Mouse (Mus musculus): ENCODE measurements around the gene Cracr2b. TPM values are rescaled to one million over a fixed set of nuclear protein-coding genes. Genes with fewer than 3 reads are reported as not detected.

The Cracr2b gene
- polyA plus RNA-seq, 1 experiment: 57.1 TPM

GRCm38 (mm10) chr7:141447110-141447991 lies 13.5 kb upstream of the Cracr2b start, which contains the start of gene Rplp2:
TSS of gene Rplp2 (plus strand) at chr7:141447370.
- TF ChIP-seq POLR2A (IDR thresholded peaks at IDR 0.05; ENCODE audit: low read depth, low read length) (peak; percentile 88), CTCF (IDR thresholded peaks at IDR 0.05; ENCODE audit: extremely low read depth, insufficient read length, insufficient replicate concordance, low read depth, low read length) (no peak)
- Histone ChIP-seq H3K4me3 (ENCODE audit: low read depth, low read length) (peak within 1 kb of the TSS; percentile 78), H3K27me3 (ENCODE audit: control insufficient read depth, insufficient read depth, low read length) (no peaks in the 10 kb centered on the region), H3K4me1 (ENCODE audit: control insufficient read depth, insufficient read depth, insufficient read length, low read length) (peaks cover 12% of the 10 kb centered on the region), H3K27ac (ENCODE audit: insufficient read depth, low read depth, low read length) (peak within 1 kb of the TSS; percentile 91), H3K36me3 (ENCODE audit: control insufficient read depth, insufficient read depth, low read length) (peaks cover 25% of the 10 kb centered on the region)
- under 1% methylated on average over 63 of the region's 63 CpGs for WGBS

- Histone ChIP-seq H3K4me1 (ENCODE audit: control insufficient read depth, insufficient read depth, insufficient read length, low read length) (peaks cover 16% of the 10 kb centered on the region), H3K36me3 (ENCODE audit: control insufficient read depth, insufficient read depth, low read length) (peaks cover 25% of the 10 kb centered on the region), H3K27ac (ENCODE audit: insufficient read depth, low read depth, low read length) (no peak overlapping the region), H3K4me3 (ENCODE audit: low read depth, low read length) (no peak overlapping the region), H3K27me3 (ENCODE audit: control insufficient read depth, insufficient read depth, low read length) (no peaks in the 10 kb centered on the region)
- no peak for TF ChIP-seq POLR2A (IDR thresholded peaks at IDR 0.05; ENCODE audit: low read depth, low read length)
- TF ChIP-seq CTCF (IDR thresholded peaks at IDR 0.05; ENCODE audit: extremely low read depth, insufficient read length, insufficient replicate concordance, low read depth, low read length): no peak
Observed at GRCm38 (mm10) chr7:141451928-141452327, 9.0 kb upstream of the Cracr2b start.

- Histone ChIP-seq H3K4me1 (ENCODE audit: control insufficient read depth, insufficient read depth, insufficient read length, low read length) (peaks cover 26% of the 10 kb centered on the region), H3K36me3 (ENCODE audit: control insufficient read depth, insufficient read depth, low read length) (peaks cover 38% of the 10 kb centered on the region), H3K27ac (ENCODE audit: insufficient read depth, low read depth, low read length) (no peak overlapping the region), H3K4me3 (ENCODE audit: low read depth, low read length) (no peak overlapping the region), H3K27me3 (ENCODE audit: control insufficient read depth, insufficient read depth, low read length) (no peaks in the 10 kb centered on the region)
- 56% methylated on average over 2 of the region's 2 CpGs for WGBS
- TF ChIP-seq POLR2A (IDR thresholded peaks at IDR 0.05; ENCODE audit: low read depth, low read length) (no peak), CTCF (IDR thresholded peaks at IDR 0.05; ENCODE audit: extremely low read depth, insufficient read length, insufficient replicate concordance, low read depth, low read length) (no peak)
Observed at GRCm38 (mm10) chr7:141453636-141454035, 7.3 kb upstream of the Cracr2b start.

GRCm38 (mm10) chr7:141454967-141455551 lies 5.8 kb upstream of the Cracr2b start, which contains the start of gene Pnpla2:
TSS of gene Pnpla2 (plus strand) at chr7:141455198.
- TF ChIP-seq CTCF (IDR thresholded peaks at IDR 0.05; ENCODE audit: extremely low read depth, insufficient read length, insufficient replicate concordance, low read depth, low read length): no peak
- peak; percentile 93 for TF ChIP-seq POLR2A (IDR thresholded peaks at IDR 0.05; ENCODE audit: low read depth, low read length)
- WGBS: under 1% methylated on average over 45 of the region's 45 CpGs

GRCm38 (mm10) chr7:141455610-141456314 lies 5.1 kb upstream of the Cracr2b start:
- WGBS: under 1% methylated on average over 23 of the region's 23 CpGs
- peaks cover 30% of the 10 kb centered on the region for H3K4me1 ChIP-seq (ENCODE audit: control insufficient read depth, insufficient read depth, insufficient read length, low read length)
- H3K4me3 ChIP-seq (ENCODE audit: low read depth, low read length): peak overlapping the region; percentile 84
- H3K36me3 ChIP-seq (ENCODE audit: control insufficient read depth, insufficient read depth, low read length): peaks cover 38% of the 10 kb centered on the region
- no peaks in the 10 kb centered on the region for H3K27me3 ChIP-seq (ENCODE audit: control insufficient read depth, insufficient read depth, low read length)
- peak overlapping the region; percentile 91 for H3K27ac ChIP-seq (ENCODE audit: insufficient read depth, low read depth, low read length)
- TF ChIP-seq CTCF (IDR thresholded peaks at IDR 0.05; ENCODE audit: extremely low read depth, insufficient read length, insufficient replicate concordance, low read depth, low read length): no peak
- peak; percentile 10; the same call in 1 of the 2 replicates for TF ChIP-seq POLR2A (IDR thresholded peaks at IDR 0.05; ENCODE audit: low read depth, low read length)

More at GRCm38 (mm10) chr7:141454967-141455551, 5.8 kb upstream of the Cracr2b start, which contains the start of gene Pnpla2:
- Histone ChIP-seq H3K36me3 (ENCODE audit: control insufficient read depth, insufficient read depth, low read length) (peaks cover 44% of the 10 kb centered on the region), H3K4me3 (ENCODE audit: low read depth, low read length) (peak within 1 kb of the TSS; percentile 84), H3K4me1 (ENCODE audit: control insufficient read depth, insufficient read depth, insufficient read length, low read length) (peaks cover 26% of the 10 kb centered on the region), H3K27me3 (ENCODE audit: control insufficient read depth, insufficient read depth, low read length) (no peaks in the 10 kb centered on the region), H3K27ac (ENCODE audit: insufficient read depth, low read depth, low read length) (peak within 1 kb of the TSS; percentile 91)

GRCm38 (mm10) chr7:141456739-141457138 lies 4.2 kb upstream of the Cracr2b start:
- no peak for TF ChIP-seq CTCF (IDR thresholded peaks at IDR 0.05; ENCODE audit: extremely low read depth, insufficient read length, insufficient replicate concordance, low read depth, low read length)
- no peak for TF ChIP-seq POLR2A (IDR thresholded peaks at IDR 0.05; ENCODE audit: low read depth, low read length)
- Histone ChIP-seq H3K27me3 (ENCODE audit: control insufficient read depth, insufficient read depth, low read length) (no peaks in the 10 kb centered on the region), H3K4me3 (ENCODE audit: low read depth, low read length) (peak overlapping the region; percentile 84), H3K4me1 (ENCODE audit: control insufficient read depth, insufficient read depth, insufficient read length, low read length) (peaks cover 32% of the 10 kb centered on the region), H3K27ac (ENCODE audit: insufficient read depth, low read depth, low read length) (peak overlapping the region; percentile 91), H3K36me3 (ENCODE audit: control insufficient read depth, insufficient read depth, low read length) (peaks cover 33% of the 10 kb centered on the region)
- WGBS: 53% methylated on average over 6 of the region's 6 CpGs

Data from small intestine, adult 2 months (tissue).